Mouse (Mus musculus): ENCODE data around the gene Oas2. TPM values are rescaled to one million over a fixed set of nuclear protein-coding genes. Genes with fewer than 3 reads are reported as not detected.

Gene Oas2
- total RNA-seq, 2 experiments from 2014 or later = 0.12 to 0.16 TPM

- no peak for DNase-seq (ENCODE audit: low spot score in 2 of 2)
Observed at GRCm38 (mm10) chr5:120696865-120697264, 52.8 kb downstream of the Oas2 start.

- DNase-seq (ENCODE audit: low spot score in 2 of 2) = no peak
Observed at GRCm38 (mm10) chr5:120696057-120696743, 53.5 kb downstream of the Oas2 start.

- DNase-seq (ENCODE audit: low spot score in 2 of 2) = no peak
Observed at GRCm38 (mm10) chr5:120694695-120695074, 55.0 kb downstream of the Oas2 start.

GRCm38 (mm10) chr5:120693931-120694694 is 55.5 kb downstream of the Oas2 start:
- no peak for DNase-seq (ENCODE audit: low spot score in 2 of 2)

- no peak for DNase-seq (ENCODE audit: low spot score in 2 of 2)
Observed at GRCm38 (mm10) chr5:120692034-120692433, 57.6 kb downstream of the Oas2 start.

GRCm38 (mm10) chr5:120690417-120690816 is 59.2 kb downstream of the Oas2 start:
- no peak for DNase-seq (ENCODE audit: low spot score in 2 of 2)

- DNase-seq (ENCODE audit: low spot score in 2 of 2) = no peak
Observed at GRCm38 (mm10) chr5:120688434-120688833, 61.2 kb downstream of the Oas2 start.

- no peak for DNase-seq (ENCODE audit: low spot score in 2 of 2)
Observed at GRCm38 (mm10) chr5:120687897-120688296, 61.8 kb downstream of the Oas2 start.

- no peak for DNase-seq (ENCODE audit: low spot score in 2 of 2)
Observed at GRCm38 (mm10) chr5:120687484-120687851, 62.2 kb downstream of the Oas2 start.

- no peak for DNase-seq (ENCODE audit: low spot score in 2 of 2)
Observed at GRCm38 (mm10) chr5:120686749-120687483, 62.7 kb downstream of the Oas2 start.

- DNase-seq (ENCODE audit: low spot score in 2 of 2) = no peak
Observed at GRCm38 (mm10) chr5:120685678-120686077, 64.0 kb downstream of the Oas2 start.

GRCm38 (mm10) chr5:120682982-120683771 is 66.5 kb downstream of the Oas2 start:
- no peak for DNase-seq (ENCODE audit: low spot score in 2 of 2)

GRCm38 (mm10) chr5:120680918-120681317 is 68.7 kb downstream of the Oas2 start:
- peak in 1 of 2 experiments; percentile 56 for DNase-seq (ENCODE audit: low spot score in 2 of 2)

Other genes starting within 250 kb of the Oas2 start
- gene Plbd2, start 246.2 kb downstream of the Oas2 start, total RNA-seq (2021) = 10 to 100 TPM; 69.9 to 76.1 TPM
- gene Slc8b1, start 238.7 kb downstream of the Oas2 start, total RNA-seq (2021) = 1 to 10 TPM; 7.9 to 8.4 TPM
- gene Tpcn1, start 161.2 kb downstream of the Oas2 start, total RNA-seq (2021) = 10 to 100 TPM; 44.1 to 45.2 TPM
- gene Iqcd, start 160.8 kb downstream of the Oas2 start, total RNA-seq (2021) = 1 to 10 TPM in 1 of 2 experiments, under 1 TPM in 1; 0.52 to 2.4 TPM
- gene Rita1, start 137.3 kb downstream of the Oas2 start, total RNA-seq (2021) = 10 to 100 TPM; 24.8 to 26.8 TPM
- 10 to 100 TPM; 41.7 to 44.4 TPM for gene Ddx54, start 137.1 kb downstream of the Oas2 start, total RNA-seq (2021)
- gene Cfap73, start 115.6 kb downstream of the Oas2 start, total RNA-seq (2021) = 1 to 10 TPM in 1 of 2 experiments, not detected in 1; 1.8 TPM
- 10 to 100 TPM; 82.3 to 92.4 TPM for gene Rasal1, start 101.0 kb downstream of the Oas2 start, total RNA-seq (2021)
- 10 to 100 TPM; 70.5 to 74.2 TPM for gene Dtx1, start 37.9 kb downstream of the Oas2 start, total RNA-seq (2021)
- not detected for gene Oas3, start 27.8 kb upstream of the Oas2 start, total RNA-seq (2021)
- gene Oas1e, start 45.7 kb upstream of the Oas2 start, total RNA-seq (2021) = not detected
- gene Oas1c, start 62.7 kb upstream of the Oas2 start, total RNA-seq (2021) = under 1 TPM; 0.41 to 0.69 TPM
- not detected for gene Oas1f, start 97.5 kb upstream of the Oas2 start, total RNA-seq (2021)
- gene Oas1h, start 111.6 kb upstream of the Oas2 start, total RNA-seq (2021) = not detected
- not detected for gene Oas1g, start 137.8 kb upstream of the Oas2 start, total RNA-seq (2021)
- gene Oas1a, start 157.7 kb upstream of the Oas2 start, total RNA-seq (2021) = under 1 TPM in 1 of 2 experiments, not detected in 1; 0.19 TPM
- not detected for gene Oas1d, start 164.7 kb upstream of the Oas2 start, total RNA-seq (2021)